Mouse (Mus musculus) bone marrow, adult 2 months (tissue): ENCODE measurements around the gene Ago1. TPM values are rescaled to one million over a fixed set of nuclear protein-coding genes. Genes with fewer than 3 reads are reported as not detected.

Experiments
- H3K27ac ChIP-seq: fragments of 200-500 bp; 2 replicates; pipeline ENCODE4 v1.5.1; 2012; ENCODE audit warnings: low read depth, mild to moderate bottlenecking, control low read depth, inconsistent platforms, low read length; ENCODE audit not compliant: control insufficient read depth, poor library complexity, insufficient read depth
- H3K4me1 ChIP-seq: fragments of 200-500 bp; 2 replicates; pipeline ENCODE4 v1.6.1; 2011; ENCODE audit warnings: low read length; ENCODE audit not compliant: control insufficient read depth, insufficient read depth
- H3K4me3 ChIP-seq: fragments of 200-500 bp; replicated peaks from 2 replicates; pipeline ENCODE3; 2011; ENCODE audit warnings: mild to moderate bottlenecking, low read depth, low read length, control low read depth; ENCODE audit not compliant: control insufficient read depth
- CTCF ChIP-seq: fragments of 200-500 bp; IDR thresholded peaks from 2 replicates; pipeline ENCODE4 v1.5.1; 2011; ENCODE audit warnings: low read length, control low read depth; ENCODE audit not compliant: control insufficient read depth, insufficient read depth
- POLR2A ChIP-seq: fragments of 200-500 bp; IDR thresholded peaks from 2 replicates; pipeline ENCODE4 v1.6.1; 2011; ENCODE audit warnings: low read depth, mild to moderate bottlenecking, control low read depth, low read length, borderline replicate concordance; ENCODE audit not compliant: control insufficient read depth
- WGBS: fragments of 180-500 bp; shearing (Covaris S2); methylation state at CpG from one replicate; pipeline ENCODE4 v1.1.7; 2018; 5-methylcytosine and 5-hydroxymethylcytosine counted together
- polyA plus RNA-seq: library from polyadenylated mRNA; stranded (reverse); fragments of >200 nt; gene quantifications from 2 replicates; pipeline ENCODE4 v1.2.4, GENCODE M21; 2011; ENCODE audit warnings: low replicate concordance; ENCODE audit not compliant: missing spikeins, insufficient read depth, insufficient read length

The Ago1 gene
- polyA plus RNA-seq, 1 experiment = 15.4 TPM

GRCm38 (mm10) chr4:126496963-126497362, 28.6 kb upstream of the Ago1 start:
- Histone ChIP-seq H3K27ac (no peak overlapping the region), H3K4me1 (no peaks in the 10 kb centered on the region), H3K4me3 (no peak overlapping the region)
- 74% methylated on average over 2 of the region's 2 CpGs for WGBS
- no peak for TF ChIP-seq POLR2A
- TF ChIP-seq CTCF = no peak

DNA sequence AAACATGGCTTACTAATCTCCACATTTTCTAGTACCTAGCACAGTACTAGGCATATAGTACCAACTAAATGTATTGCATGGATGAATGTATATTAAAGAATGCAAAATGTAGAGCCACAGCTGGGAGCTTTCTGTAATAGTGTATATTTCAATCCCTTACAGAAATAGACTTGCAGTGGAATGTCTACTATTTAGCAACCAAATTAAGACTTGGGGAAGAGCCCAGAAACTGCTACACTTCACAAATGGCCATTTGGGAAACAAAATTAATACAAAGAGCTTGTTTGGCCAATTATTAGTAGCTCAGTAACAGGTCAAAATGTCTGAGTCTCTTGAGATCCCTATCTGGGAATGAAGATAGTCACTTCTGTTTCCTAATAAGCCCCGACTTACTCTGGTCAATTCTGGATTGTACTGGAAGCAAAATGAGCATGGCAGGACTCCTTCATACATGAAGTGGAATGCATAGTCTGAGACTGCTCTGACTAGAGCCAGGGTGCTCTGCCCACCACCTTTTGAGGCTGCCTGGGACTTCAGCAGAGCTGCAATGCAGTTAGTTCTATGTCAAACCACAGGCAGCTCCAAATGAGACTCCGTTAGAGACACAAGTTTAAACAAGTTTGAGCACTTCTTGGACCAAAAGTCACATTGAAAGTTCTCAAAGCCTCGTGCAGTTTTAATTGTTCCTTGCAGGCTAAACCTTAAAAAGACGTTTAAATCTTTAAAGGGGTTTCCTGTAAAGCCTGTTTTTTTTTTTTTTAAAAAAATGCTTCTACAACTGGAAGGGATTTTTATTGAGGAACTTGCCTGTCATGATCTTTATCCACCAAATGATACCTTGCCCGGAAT, 27.8 kb upstream of the Ago1 start:
- TF ChIP-seq POLR2A (no peak), CTCF (no peak)
- H3K27ac ChIP-seq = no peak overlapping the region
- H3K4me3 ChIP-seq = no peak overlapping the region
- no peaks in the 10 kb centered on the region for H3K4me1 ChIP-seq
- WGBS = 66% methylated on average over 5 of the region's 5 CpGs

DNA sequence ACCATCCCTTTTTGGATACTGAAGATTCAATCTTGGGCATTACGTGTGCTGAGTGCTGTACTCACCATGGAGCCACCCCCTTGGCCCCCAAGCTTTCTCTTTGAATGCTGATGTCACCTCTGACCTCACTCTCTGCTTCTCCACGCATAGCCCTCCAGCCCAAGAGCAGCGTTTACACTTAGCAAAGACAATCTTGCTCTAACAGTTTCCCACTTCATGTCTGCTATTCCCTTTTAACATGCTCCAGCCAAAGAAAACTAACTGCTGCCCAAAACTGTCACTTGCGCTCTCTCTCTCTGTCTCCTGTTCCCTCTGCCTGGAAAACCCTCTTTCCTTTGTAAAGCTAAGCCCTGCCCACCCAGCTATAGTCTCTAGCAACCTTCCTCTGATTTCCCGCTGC, 27.1 kb upstream of the Ago1 start:
- H3K4me3 ChIP-seq = no peak overlapping the region
- H3K27ac ChIP-seq = no peak overlapping the region
- no peak for TF ChIP-seq CTCF
- TF ChIP-seq POLR2A = no peak
- WGBS = 75% methylated on average over 5 of the region's 5 CpGs
- no peaks in the 10 kb centered on the region for H3K4me1 ChIP-seq

DNA sequence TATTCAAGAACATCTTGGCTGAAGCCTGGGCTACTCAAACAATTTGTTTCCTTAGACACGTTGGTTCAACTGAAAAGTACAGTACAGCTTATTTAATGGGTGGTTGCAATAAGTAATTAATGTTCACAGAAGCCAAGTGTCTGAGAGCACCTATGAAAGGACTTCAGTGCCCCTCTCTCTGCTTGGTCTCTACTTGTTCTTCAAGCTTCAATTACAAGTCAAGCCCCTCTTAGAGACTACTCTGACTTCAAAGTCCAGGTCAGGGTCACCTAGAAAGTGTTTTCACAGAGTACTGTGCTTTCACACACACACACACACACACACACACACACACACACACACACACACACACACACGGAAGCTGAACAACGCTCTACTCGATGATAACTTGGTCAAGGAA, 25.0 kb upstream of the Ago1 start:
- no peak overlapping the region for H3K27ac ChIP-seq
- no peak overlapping the region for H3K4me3 ChIP-seq
- TF ChIP-seq CTCF = no peak
- TF ChIP-seq POLR2A = no peak
- H3K4me1 ChIP-seq = no peaks in the 10 kb centered on the region
- WGBS = 77% methylated on average over 4 of the region's 4 CpGs

DNA sequence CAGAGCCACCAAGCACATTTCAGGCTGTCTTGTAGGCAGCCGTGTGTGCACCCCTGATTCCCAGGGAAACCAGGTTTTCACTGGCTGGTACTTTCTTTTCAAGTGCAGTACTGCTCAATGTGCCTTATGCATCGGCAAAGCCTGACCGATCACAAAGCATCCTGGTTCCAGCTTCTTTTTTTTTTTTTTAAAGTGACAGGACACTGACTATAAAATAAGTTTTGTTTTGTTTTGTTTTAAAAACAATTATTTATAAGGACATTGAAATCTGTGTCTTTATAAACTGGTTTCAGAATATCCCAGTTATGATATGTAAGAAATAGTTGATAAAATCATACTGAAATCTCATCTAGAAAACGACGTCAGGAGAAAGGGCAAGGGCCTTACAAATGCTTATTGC, 23.6 kb upstream of the Ago1 start:
- WGBS = 79% methylated on average over 5 of the region's 5 CpGs
- Histone ChIP-seq H3K27ac (no peak overlapping the region), H3K4me3 (no peak overlapping the region), H3K4me1 (no peaks in the 10 kb centered on the region)
- TF ChIP-seq POLR2A = no peak
- no peak for TF ChIP-seq CTCF

GRCm38 (mm10) chr4:126490726-126491125, 22.3 kb upstream of the Ago1 start:
- Histone ChIP-seq H3K4me1 (no peaks in the 10 kb centered on the region), H3K4me3 (no peak overlapping the region), H3K27ac (no peak overlapping the region)
- 91% methylated on average over 12 of the region's 12 CpGs for WGBS
- TF ChIP-seq POLR2A (no peak), CTCF (no peak)

- Histone ChIP-seq H3K4me1 (no peaks in the 10 kb centered on the region), H3K27ac (no peak overlapping the region), H3K4me3 (peak overlapping the region; percentile 1)
- TF ChIP-seq POLR2A (no peak), CTCF (no peak)
- 20% methylated on average over 5 of the region's 5 CpGs for WGBS
These were observed 21.4 kb upstream of the Ago1 start for GRCm38 (mm10) chr4:126489811-126490210.

GRCm38 (mm10) chr4:126486217-126486616, 17.8 kb upstream of the Ago1 start:
- TF ChIP-seq CTCF (no peak), POLR2A (no peak)
- Histone ChIP-seq H3K27ac (no peak overlapping the region), H3K4me3 (no peak overlapping the region), H3K4me1 (no peaks in the 10 kb centered on the region)
- WGBS = 61% methylated on average over 1 of the region's 1 CpGs

DNA sequence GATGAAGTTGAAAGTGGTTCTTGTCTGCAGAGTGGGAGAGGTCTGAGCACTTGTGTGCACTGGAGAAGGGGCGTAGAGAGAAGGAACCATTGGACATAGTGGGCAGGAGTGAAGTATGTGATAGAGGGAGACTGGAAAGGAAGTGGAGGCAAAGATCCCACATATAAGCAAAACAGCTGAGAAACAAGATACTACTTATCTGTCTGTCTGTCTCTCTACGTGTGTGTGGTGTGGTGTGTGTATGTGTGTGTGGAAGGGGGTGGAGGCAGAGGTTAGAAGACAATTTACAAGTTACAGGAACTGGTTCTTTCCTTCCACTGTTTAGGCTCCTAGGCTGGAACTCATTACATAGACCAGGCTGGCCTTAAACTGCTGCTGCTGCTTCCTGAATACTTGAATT, 16.7 kb upstream of the Ago1 start:
- Histone ChIP-seq H3K4me1 (no peaks in the 10 kb centered on the region), H3K27ac (no peak overlapping the region), H3K4me3 (no peak overlapping the region)
- TF ChIP-seq CTCF (no peak), POLR2A (no peak)
- 67% methylated on average over 2 of the region's 2 CpGs for WGBS
